Mouse (Mus musculus) 416B (cell line): Measurements from ENCODE around the gene Fam71e2.

Source experiments
- DNase-seq: peaks from one replicate; pipeline ENCODE4 v3.0.0; 2011; ENCODE audit warnings: low read depth

Fam71e2 gene

GRCm38 (mm10) chr7:4777851-4778637 is 6.9 kb upstream of the Fam71e2 start:
- DNase-seq, result no peak

- DNase-seq, result no peak
Measured at GRCm38 (mm10) chr7:4776861-4777830, 6.0 kb upstream of the Fam71e2 start.

- no peak for DNase-seq
Measured at GRCm38 (mm10) chr7:4776131-4776530, 5.0 kb upstream of the Fam71e2 start.

- no peak for DNase-seq
Measured at GRCm38 (mm10) chr7:4764946-4765710, 6.0 kb downstream of the Fam71e2 start.

- DNase-seq, result no peak
Measured at GRCm38 (mm10) chr7:4759670-4760069, 11.4 kb downstream of the Fam71e2 start.

- no peak for DNase-seq
Measured at GRCm38 (mm10) chr7:4752821-4753570, 18.1 kb downstream of the Fam71e2 start, which contains the start of gene Cox6b2. Gene Cox6b2 (minus strand): TSS chr7:4753094.

- no peak for DNase-seq
Measured at GRCm38 (mm10) chr7:4751971-4752820, 18.9 kb downstream of the Fam71e2 start.

- peak; percentile 49 for DNase-seq
Measured at GRCm38 (mm10) chr7:4749169-4749568, 21.9 kb downstream of the Fam71e2 start.

GRCm38 (mm10) chr7:4748321-4748720 is 22.8 kb downstream of the Fam71e2 start:
- peak; percentile 24 for DNase-seq

- no peak for DNase-seq
Measured at GRCm38 (mm10) chr7:4747156-4747899, 23.8 kb downstream of the Fam71e2 start.

GRCm38 (mm10) chr7:4746326-4746980 is 24.6 kb downstream of the Fam71e2 start:
- no peak for DNase-seq

- DNase-seq, result no peak
Measured at GRCm38 (mm10) chr7:4744886-4745285, 26.2 kb downstream of the Fam71e2 start.

GRCm38 (mm10) chr7:4743354-4743753 is 27.7 kb downstream of the Fam71e2 start:
- no peak for DNase-seq

GRCm38 (mm10) chr7:4742482-4742819 is 28.7 kb downstream of the Fam71e2 start:
- DNase-seq, result no peak

- no peak for DNase-seq
Measured at GRCm38 (mm10) chr7:4741672-4742481, 29.2 kb downstream of the Fam71e2 start.

GRCm38 (mm10) chr7:4741151-4741550 is 30.0 kb downstream of the Fam71e2 start:
- peak; percentile 75 for DNase-seq

- no peak for DNase-seq
Measured at GRCm38 (mm10) chr7:4740309-4740727, 30.8 kb downstream of the Fam71e2 start.
